In the genomic region with DNA sequence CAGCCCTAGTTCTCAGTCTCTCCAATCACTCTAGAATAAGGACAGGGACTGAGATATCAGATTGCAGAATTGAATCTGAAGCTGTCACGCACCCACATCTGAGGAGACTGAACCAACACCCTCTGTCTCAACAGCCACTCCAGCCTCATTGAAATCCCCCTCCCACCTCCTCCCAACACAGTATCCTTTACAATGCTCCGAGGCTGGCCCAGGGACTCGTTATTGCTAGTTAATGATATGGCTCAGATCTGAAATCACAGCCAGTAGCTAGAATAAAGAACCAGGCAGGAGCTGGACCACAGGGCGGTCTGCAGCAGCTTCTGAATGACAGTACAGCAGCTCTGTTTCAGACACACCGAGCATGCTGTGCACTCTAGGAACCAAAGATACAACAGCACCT, we compare ENCODE assay signal across 16 mouse cellular contexts.
"Had no signal": no experiment of that assay in that cellular context is flagged by ENCODE, and none has a peak within 500 bp of the region (broad histone marks: within the 10 kb centered on the region; RNA-seq: fewer than 3 reads in every experiment).

No protein-coding gene starts in this region.

- H3K9ac ChIP-seq: limb, embryonic 13.5 days; liver, embryonic 12.5 days; liver, embryonic 15.5 days had no signal

- H3K4me3 ChIP-seq: layer of hippocampus, adult 2 months; limb, embryonic 10.5 days; limb, embryonic 13.5 days; liver, embryonic 12.5 days; liver, embryonic 15.5 days had no signal

- H3K27ac ChIP-seq: kidney, postnatal 0 days; layer of hippocampus, adult 2 months; limb, embryonic 10.5 days; limb, embryonic 13.5 days; liver, embryonic 12.5 days; liver, embryonic 15.5 days had no signal

- DNase-seq: kidney, adult 18-20 months; kidney, postnatal 25 days; layer of hippocampus, adult 9-11 months; liver; lung, adult 2 months; lung, postnatal 14 days; lung, postnatal 4 days; thymus, adult 18-20 months; thymus, postnatal 4 days had no signal

- H3K4me2 ChIP-seq: limb, embryonic 13.5 days; liver, embryonic 12.5 days; liver, embryonic 15.5 days had no signal

- ATAC-seq: intestine, embryonic 16.5 days; liver, embryonic 12.5 days had no signal

- H3K9me3 ChIP-seq: limb, embryonic 10.5 days; limb, embryonic 13.5 days; liver, embryonic 12.5 days; liver, embryonic 15.5 days had no signal

- H3K36me3 ChIP-seq: limb, embryonic 10.5 days; limb, embryonic 13.5 days; liver, embryonic 12.5 days; liver, embryonic 15.5 days had no signal
